Mouse (Mus musculus) limb, embryonic 14.5 days (tissue): ENCODE results near the gene Dnajb13. TPM values are rescaled to one million over a fixed set of nuclear protein-coding genes. Genes with fewer than 3 reads are reported as not detected.

Source experiments
- ATAC-seq: fragments of 200-750 bp; cut with Nextera tagmentation; 2 replicates; pipeline ENCODE4 v1.8.0; 2017; ENCODE audit warnings: low read depth, moderate number of reproducible peaks, moderate TSS enrichment; ENCODE audit not compliant: low FRiP score
- DNase-seq: peaks from one replicate; pipeline ENCODE4 v3.0.0-alpha.2; 2015; ENCODE audit warnings: low spot score
- H3K27ac ChIP-seq: fragments of 300-500 bp; sonication (generic); replicated peaks from 2 replicates; pipeline ENCODE4 v1.5.1; 2014; ENCODE audit warnings: low read depth, mild to moderate bottlenecking, low read length, moderate library complexity, mixed read lengths
- H3K27me3 ChIP-seq: fragments of 300-500 bp; sonication (generic); 2 replicates; pipeline ENCODE4 v1.6.1; 2014; ENCODE audit warnings: low read length, mixed read lengths; ENCODE audit not compliant: control insufficient read depth, insufficient read depth
- H3K36me3 ChIP-seq: fragments of 300-500 bp; sonication (generic); 2 replicates; pipeline ENCODE4 v1.6.1; 2014; ENCODE audit warnings: mild to moderate bottlenecking, low read length, moderate library complexity, mixed read lengths; ENCODE audit not compliant: control insufficient read depth, insufficient read depth
- H3K4me1 ChIP-seq: fragments of 300-500 bp; sonication (generic); 2 replicates; pipeline ENCODE4 v1.6.1; 2014; ENCODE audit warnings: antibody characterized with exemption, low read length, mixed read lengths; ENCODE audit not compliant: control insufficient read depth, insufficient read depth
- H3K4me2 ChIP-seq: fragments of 300-500 bp; sonication (generic); replicated peaks from 2 replicates; pipeline ENCODE4 v1.6.1; 2014; ENCODE audit warnings: low read depth, mild to moderate bottlenecking, low read length, moderate library complexity; ENCODE audit not compliant: severe bottlenecking
- H3K4me3 ChIP-seq: fragments of 300-500 bp; sonication (generic); replicated peaks from 2 replicates; pipeline ENCODE4 v1.5.1; 2014; ENCODE audit warnings: low read length
- H3K9ac ChIP-seq: fragments of 300-500 bp; sonication (generic); 2 replicates; pipeline ENCODE4 v1.6.1; 2014; ENCODE audit warnings: mild to moderate bottlenecking, low read depth, low read length, moderate library complexity; ENCODE audit not compliant: severe bottlenecking
- H3K9me3 ChIP-seq: fragments of 300-500 bp; sonication (generic); 2 replicates; pipeline ENCODE4 v1.6.1; 2016; ENCODE audit warnings: low read length; ENCODE audit not compliant: control insufficient read depth
- POLR2A ChIP-seq: fragments of 200-500 bp; IDR thresholded peaks from 2 replicates; pipeline ENCODE4 v1.8.0; 2012; ENCODE audit warnings: inconsistent platforms, mild to moderate bottlenecking, moderate library complexity, borderline replicate concordance; ENCODE audit not compliant: insufficient read depth, insufficient read length; ENCODE audit errors: extremely low read depth
- WGBS: fragments of 180-500 bp; shearing (Covaris S2); extraction: QIAGEN DNeasy Blood & Tissue Kit; methylation state at CpG from one replicate; pipeline ENCODE4 v1.1.7; 2014; 5-methylcytosine and 5-hydroxymethylcytosine counted together
- polyA plus RNA-seq, 2 experiments: library from polyadenylated mRNA; depleted of rRNA in 1 of 2; stranded (reverse) in 1 of 2; unstranded in 1 of 2; fragments of >200 nt; fragmentation: Nextera tagmentation in 1 of 2; extraction: Ambion mirVana in 1 of 2; gene quantifications; 2 replicates each; pipeline versions ENCODE4 v1.2.1 to v1.2.3; 2012 to 2014

Gene Dnajb13
- polyA plus RNA-seq, 2 experiments = 0.14 TPM

- no peak overlapping the region for H3K4me2 ChIP-seq
- H3K4me1 ChIP-seq = no peaks in the 10 kb centered on the region
- DNase-seq (no peak), ATAC-seq (no peak)
- H3K9ac ChIP-seq = no peak overlapping the region
- no peak overlapping the region for H3K4me3 ChIP-seq
- H3K36me3 ChIP-seq = no peaks in the 10 kb centered on the region
- no peak for TF ChIP-seq POLR2A
- no peaks in the 10 kb centered on the region for H3K27me3 ChIP-seq
- no peak overlapping the region for H3K27ac ChIP-seq
- 83% methylated on average over 17 of the region's 17 CpGs for WGBS
- H3K9me3 ChIP-seq = no peaks in the 10 kb centered on the region
These were observed 34.6 kb downstream of the Dnajb13 start for GRCm38 (mm10) chr7:100480175-100480574.

- ATAC-seq = no peak
- Histone ChIP-seq H3K9me3 (no peaks in the 10 kb centered on the region), H3K36me3 (no peaks in the 10 kb centered on the region), H3K4me1 (no peaks in the 10 kb centered on the region), H3K4me3 (no peak overlapping the region), H3K27ac (no peak overlapping the region), H3K9ac (no peak overlapping the region), H3K4me2 (no peak overlapping the region), H3K27me3 (no peaks in the 10 kb centered on the region)
- no peak for DNase-seq
- 72% methylated on average over 15 of the region's 15 CpGs for WGBS
- TF ChIP-seq POLR2A = no peak
These were observed 35.0 kb downstream of the Dnajb13 start for GRCm38 (mm10) chr7:100479823-100480164.

- 71% methylated on average over 20 of the region's 20 CpGs for WGBS
- ATAC-seq = no peak
- H3K36me3 ChIP-seq = no peaks in the 10 kb centered on the region
These were observed 35.5 kb downstream of the Dnajb13 start for GRCm38 (mm10) chr7:100479100-100479822.

GRCm38 (mm10) chr7:100474680-100475079, 40.1 kb downstream of the Dnajb13 start:
- TF ChIP-seq POLR2A = no peak
- Histone ChIP-seq H3K4me3 (no peak overlapping the region), H3K9ac (no peak overlapping the region), H3K4me2 (no peak overlapping the region), H3K9me3 (no peaks in the 10 kb centered on the region), H3K4me1 (no peaks in the 10 kb centered on the region), H3K36me3 (peaks cover 6% of the 10 kb centered on the region; the same call in 1 of the 2 replicates), H3K27me3 (no peaks in the 10 kb centered on the region), H3K27ac (no peak overlapping the region)
- DNase-seq (no peak), ATAC-seq (no peak)
- 61% methylated on average over 1 of the region's 1 CpGs for WGBS

More at GRCm38 (mm10) chr7:100479100-100479822, 35.5 kb downstream of the Dnajb13 start:
- no peaks in the 10 kb centered on the region for H3K27me3 ChIP-seq
- no peaks in the 10 kb centered on the region for H3K4me1 ChIP-seq
- H3K4me3 ChIP-seq = no peak overlapping the region
- DNase-seq = no peak
- no peak for TF ChIP-seq POLR2A
- no peaks in the 10 kb centered on the region for H3K9me3 ChIP-seq
- H3K27ac ChIP-seq = no peak overlapping the region
- H3K9ac ChIP-seq = no peak overlapping the region
- H3K4me2 ChIP-seq = no peak overlapping the region

- DNase-seq (no peak), ATAC-seq (no peak)
- Histone ChIP-seq H3K27ac (no peak overlapping the region), H3K9me3 (no peaks in the 10 kb centered on the region), H3K36me3 (peaks cover 14% of the 10 kb centered on the region), H3K9ac (no peak overlapping the region), H3K4me2 (no peak overlapping the region), H3K4me3 (no peak overlapping the region), H3K4me1 (no peaks in the 10 kb centered on the region), H3K27me3 (no peaks in the 10 kb centered on the region)
- 81% methylated on average over 9 of the region's 9 CpGs for WGBS
- TF ChIP-seq POLR2A = no peak
These were observed 40.8 kb downstream of the Dnajb13 start for GRCm38 (mm10) chr7:100473846-100474454.

- no peak for DNase-seq
- Histone ChIP-seq H3K4me3 (no peak within 1 kb of the TSS), H3K9ac (no peak within 1 kb of the TSS), H3K4me2 (no peak within 1 kb of the TSS), H3K36me3 (peaks cover 17% of the 10 kb centered on the region), H3K27me3 (no peaks in the 10 kb centered on the region), H3K4me1 (no peaks in the 10 kb centered on the region), H3K9me3 (no peaks in the 10 kb centered on the region), H3K27ac (no peak within 1 kb of the TSS)
- no peak for ATAC-seq
- no peak for TF ChIP-seq POLR2A
- 83% methylated on average over 6 of the region's 6 CpGs for WGBS
These were observed 42.0 kb downstream of the Dnajb13 start, which contains the start of gene Ucp3 for GRCm38 (mm10) chr7:100472777-100473176. TSS of gene Ucp3 (plus strand) at chr7:100472990.
